Mouse (Mus musculus): Measurements from ENCODE around the gene Pcdh7.

- no peak for TF ChIP-seq CTCF (IDR thresholded peaks at IDR 0.05; ENCODE audit: low read depth)
- no peak for TF ChIP-seq EP300 (IDR thresholded peaks at IDR 0.05; ENCODE audit: low read depth)
Measured at GRCm38 (mm10) chr5:57857316-57857715, 139.5 kb downstream of the Pcdh7 start.

All from heart, postnatal 0 days (tissue).